Mouse (Mus musculus): ENCODE data around the gene Smarca4.

Smarca4 gene

DNA sequence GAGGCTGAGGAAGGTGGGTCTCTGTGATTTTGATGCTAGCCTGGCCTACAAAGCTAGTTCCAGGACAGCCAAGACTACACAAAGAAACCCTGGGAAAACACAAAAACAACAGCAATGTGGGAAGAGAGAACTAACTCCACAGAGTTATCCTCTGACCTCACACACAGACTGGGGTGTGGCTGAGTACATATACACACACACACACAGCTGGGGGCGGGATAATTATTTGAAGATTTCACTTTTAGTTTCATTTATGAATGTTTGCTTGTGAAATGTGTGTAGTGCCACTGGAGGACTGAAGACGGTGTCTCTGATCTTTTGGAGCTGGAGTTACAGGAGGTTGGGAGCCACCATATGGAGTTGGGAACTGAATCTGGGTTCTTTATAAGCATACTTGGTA lies 14.9 kb upstream of the Smarca4 start:
- no peak for DNase-seq (ENCODE audit: low read depth, low spot score)

DNA sequence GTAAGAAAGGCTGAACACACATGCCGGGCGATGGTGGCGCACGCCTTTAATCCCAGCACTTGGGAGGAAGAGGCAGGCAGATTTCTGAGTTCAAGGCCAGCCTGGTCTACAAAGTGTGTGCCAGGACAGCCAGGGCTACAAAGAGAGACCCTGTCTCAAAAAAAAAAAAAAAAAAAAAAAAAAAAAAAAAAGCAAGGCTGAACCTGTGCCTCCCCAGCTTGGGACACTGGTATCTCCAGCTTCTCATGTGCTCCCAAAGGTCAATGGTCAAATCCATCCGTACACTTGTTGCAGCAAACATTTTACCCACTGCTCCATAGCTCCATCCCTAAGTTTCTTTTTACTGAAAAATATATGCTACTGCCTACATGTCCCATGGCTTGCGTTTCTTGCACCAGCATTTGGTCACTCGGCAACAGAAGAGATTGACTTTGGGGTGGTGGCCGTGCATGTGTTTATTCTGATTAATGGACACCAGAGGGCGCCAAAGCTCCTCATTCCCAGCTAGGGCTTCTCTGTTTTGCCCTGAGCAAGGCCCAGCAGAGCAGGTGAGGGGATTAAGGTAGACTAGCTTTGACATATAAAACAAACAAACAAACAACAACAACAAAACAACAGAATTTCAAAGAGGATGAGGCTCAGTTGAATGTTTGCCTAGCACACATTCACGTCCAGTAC lies 14.1 kb upstream of the Smarca4 start:
- peak; percentile 91 for DNase-seq (ENCODE audit: low read depth, low spot score)

DNA sequence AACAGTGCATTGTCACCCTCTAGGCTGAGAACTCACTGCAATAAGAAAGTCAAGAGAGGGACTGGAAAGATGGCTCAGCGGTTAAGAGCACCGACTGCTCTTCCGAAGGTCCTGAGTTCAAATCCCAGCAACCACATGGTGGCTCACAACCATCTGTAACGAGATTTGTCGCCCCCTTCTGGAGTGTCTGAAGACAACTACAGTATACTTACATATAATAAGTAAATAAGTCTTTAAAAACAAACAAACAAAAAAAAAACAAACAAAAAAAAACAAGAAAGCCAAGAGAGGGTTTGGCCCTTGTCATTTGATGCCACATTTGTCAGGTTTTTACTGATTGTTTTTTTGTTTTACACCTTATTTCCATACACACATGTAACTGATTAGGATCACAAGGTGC lies 11.8 kb upstream of the Smarca4 start:
- no peak for DNase-seq (ENCODE audit: low read depth, low spot score)

DNA sequence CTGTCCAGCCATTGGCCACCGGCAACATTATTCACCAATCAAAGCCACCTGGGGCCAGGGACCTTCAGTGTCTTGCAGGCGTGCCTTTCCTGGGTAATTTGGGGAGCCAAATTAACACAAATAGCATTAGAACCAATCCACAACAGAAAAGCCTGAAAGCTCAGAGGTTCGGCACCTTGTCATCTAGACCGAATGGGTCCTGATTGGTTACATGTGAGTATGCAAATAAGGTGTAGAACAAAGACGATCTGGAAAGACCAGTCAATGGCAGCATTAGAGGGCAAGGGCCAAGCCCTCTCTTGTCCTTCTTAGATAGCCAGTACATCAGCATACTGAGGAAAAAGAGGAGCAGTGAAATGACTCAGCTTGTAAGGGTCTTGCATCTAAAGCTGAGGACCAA lies 10.1 kb upstream of the Smarca4 start:
- peak; percentile 68 for DNase-seq (ENCODE audit: low read depth, low spot score)

DNA sequence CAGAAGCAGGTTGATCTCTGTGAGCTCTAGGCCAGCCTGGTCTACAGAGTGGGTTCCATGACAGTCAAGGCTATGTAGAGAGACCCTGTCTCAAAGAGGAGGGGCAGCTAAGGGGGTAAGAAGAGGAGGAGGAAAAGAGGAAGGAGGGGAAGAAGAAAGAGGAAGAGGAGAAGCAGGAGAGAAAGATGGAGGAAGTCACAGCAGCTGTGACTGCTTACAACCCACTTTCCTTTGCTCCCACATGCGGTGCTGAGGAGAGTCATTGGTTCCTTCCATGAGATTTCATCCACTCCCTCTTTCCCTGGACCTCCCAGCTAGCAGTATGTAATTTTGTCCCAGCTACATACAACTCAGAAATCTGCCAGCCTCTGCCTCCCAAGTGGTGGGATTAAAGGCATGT lies 9.3 kb upstream of the Smarca4 start:
- no peak for DNase-seq (ENCODE audit: low read depth, low spot score)

DNA sequence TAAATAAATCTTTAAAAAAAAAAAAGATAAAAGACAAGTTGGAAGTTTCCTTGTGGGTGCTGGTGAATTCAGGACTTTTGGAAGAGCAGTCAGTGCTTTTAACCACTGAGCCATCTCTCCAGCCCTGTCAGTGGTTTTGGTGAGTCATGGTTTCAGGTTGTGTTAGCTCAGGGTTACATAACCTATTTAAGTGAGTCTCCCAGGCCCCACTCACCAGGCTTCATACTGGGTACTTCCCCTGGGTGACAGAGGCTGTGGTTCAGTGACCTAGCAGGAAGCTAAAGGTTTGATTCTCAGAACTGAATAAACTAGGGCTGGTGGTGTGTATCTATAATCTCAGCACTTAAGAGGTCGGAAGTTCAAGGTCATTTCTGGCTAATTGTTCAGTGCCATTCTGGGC lies 6.1 kb upstream of the Smarca4 start:
- DNase-seq (ENCODE audit: low read depth, low spot score), result no peak

DNA sequence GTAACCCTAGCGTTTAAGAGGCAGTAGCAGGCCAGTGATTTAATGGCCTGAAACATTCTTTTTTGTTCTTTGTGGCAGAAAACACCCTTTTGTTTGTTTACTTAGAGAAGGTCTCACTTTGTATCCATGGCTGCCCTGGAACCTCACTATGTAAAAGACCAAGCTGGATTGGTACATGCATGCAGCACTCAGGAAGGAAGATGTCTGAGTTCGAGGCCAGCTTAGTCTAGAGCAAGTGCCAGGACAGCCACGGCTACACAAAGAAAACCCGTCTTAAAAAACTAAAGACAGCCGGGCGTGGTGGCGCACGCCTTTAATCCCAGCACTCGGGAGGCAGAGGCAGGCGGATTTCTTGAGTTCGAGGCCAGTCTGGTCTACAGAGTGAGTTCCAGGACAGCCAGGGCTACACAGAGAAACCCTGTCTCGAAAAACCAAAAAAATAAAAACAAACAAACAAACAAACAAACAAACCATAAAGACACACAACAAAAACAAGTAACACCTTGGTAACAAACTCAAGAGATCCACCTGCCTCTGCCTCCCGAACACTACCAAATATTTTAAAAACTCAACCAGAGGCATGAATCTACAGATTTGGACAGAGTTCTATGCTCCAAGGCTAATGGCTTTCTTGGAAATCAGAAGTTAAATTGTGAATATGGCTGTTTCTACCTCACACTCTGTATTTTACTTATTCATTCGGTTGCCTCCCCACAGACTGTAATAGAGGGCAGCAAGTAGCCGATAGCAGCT lies 929 bp upstream of the Smarca4 start:
- peak; percentile 53 for DNase-seq (ENCODE audit: low read depth, low spot score)

DNA sequence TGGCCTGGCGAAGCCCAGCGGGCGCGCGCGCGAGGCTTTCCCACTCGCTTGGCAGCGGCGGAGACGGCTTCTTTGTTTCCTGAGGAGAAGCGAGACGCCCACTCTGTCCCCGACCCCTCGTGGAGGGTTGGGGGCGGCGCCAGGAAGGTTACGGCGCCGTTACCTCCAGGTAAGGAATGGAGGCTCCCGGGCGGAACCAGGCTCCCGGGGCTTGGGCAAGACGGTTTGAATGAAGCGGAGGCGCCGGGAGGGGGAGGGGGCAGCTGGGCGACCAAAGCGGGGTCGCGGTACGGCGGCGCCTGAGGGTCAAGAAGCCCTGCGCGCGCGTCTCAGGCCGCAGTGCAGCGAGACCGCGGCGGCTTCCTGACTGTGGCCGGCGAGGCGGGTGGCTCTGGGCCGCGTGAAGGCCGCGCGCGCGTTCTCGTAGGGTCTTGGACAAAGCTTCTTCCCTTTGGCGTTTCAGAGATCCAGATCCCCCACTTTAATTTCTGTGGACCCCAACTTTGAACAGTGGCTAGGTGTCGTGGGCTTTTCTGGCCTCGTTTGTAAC lies 338 bp downstream of the Smarca4 start:
- DNase-seq (ENCODE audit: low read depth, low spot score), result peak; percentile 96

DNA sequence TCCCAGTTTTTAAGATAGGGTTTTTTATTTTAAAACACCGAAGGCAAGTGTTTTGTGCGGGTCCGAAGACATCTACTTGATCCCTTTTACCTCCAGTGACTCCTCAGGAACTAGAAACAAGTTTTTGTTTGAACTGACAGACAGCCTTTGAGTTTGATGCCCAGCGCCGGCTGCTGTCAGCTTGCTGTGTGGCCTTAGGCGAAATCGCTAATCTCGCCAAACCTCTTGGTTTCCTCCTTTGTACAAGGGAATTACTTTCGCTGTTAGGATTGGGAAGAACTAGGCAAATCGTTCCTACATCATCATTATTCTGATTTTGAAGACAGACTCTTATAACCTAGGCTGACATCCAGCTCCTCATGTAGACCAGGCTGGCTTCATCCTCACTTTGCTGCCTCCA lies 1.1 kb downstream of the Smarca4 start:
- no peak for DNase-seq (ENCODE audit: low read depth, low spot score)

DNA sequence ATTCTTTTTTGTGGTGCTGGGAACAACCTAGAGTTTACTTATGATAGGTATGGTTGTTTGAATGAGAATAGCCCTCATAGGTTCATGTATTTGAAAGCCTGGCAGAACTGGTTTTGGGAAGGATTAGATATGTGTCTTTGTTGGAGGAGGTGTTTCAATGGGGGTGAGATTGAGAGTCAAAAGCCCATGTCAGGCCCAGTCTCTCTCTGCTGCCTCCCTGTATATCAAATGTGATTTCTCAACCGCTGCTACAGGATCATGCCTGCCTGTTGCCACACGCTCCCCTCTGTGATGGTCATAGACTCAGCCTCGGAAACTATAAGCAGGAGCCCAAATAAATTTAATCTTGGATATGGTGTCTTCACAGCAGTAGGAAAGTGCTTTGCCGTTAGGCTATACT lies 4.3 kb downstream of the Smarca4 start:
- no peak for DNase-seq (ENCODE audit: low read depth, low spot score)

DNA sequence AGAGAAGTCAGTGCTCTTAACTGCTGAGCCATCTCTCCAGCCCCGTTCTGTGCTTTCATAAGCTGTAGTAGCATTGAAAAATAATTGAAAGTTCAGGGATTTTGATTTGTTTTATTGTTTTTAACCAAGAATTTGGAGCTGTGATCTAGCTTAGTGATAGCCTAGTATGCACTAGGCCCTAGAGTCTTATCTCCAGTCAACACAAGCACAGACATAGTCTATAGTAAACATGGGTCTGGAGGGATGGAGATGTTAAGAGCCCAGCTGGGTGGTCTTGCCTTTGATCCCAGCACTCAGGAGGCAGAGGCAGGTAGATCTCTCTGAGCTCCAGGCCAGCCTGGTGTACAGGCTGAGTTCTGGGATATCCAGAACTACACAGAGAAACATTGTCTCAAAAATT lies 6.7 kb downstream of the Smarca4 start:
- DNase-seq (ENCODE audit: low read depth, low spot score), result no peak

DNA sequence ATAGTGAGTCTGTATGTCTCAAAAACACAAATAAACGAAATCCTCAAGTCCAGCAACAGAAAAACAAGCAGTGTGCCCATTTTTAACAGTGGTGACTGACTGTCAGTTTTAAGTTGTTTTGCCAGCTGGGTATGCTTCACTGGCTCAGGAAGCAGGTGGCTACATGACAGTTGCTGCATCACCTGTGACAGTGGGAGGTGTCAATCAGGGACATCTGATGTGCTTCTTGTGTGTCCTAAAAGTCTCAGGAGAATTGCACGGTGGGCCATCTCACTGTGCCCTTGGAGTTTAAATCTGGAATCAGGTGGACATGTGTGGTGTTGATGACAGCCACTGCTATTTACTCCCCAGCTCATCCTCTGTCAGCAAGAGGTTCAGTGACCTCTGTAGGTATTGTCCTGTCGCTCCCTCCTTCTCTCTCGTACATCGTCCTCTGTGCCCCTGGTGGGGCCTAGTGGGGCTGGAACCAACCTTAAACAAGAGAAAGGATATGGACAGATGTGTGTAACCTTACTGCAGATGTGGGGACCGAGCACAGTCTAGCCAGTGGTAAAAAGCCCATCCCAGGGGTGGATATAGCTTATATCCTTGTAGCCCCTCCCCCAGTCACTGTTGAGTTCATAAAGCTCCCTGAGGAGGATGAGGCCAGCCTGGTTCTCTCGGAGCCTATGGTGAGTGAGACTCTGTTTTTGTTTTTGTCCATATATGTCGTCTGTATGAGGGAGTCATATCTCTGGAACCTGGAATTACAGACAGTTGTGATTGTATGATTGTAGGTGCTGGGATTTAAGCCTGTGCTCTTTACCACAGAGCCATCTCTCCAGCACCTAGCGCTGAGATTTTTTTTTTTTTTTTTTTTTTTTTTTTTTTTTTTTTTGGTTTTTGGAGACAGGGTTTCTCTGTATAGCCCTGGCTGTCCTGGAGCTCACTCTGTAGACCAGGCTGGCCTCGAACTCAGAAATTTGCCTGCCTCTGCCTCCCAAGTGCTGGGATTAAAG lies 9.7 kb downstream of the Smarca4 start:
- no peak for DNase-seq (ENCODE audit: low read depth, low spot score)

DNA sequence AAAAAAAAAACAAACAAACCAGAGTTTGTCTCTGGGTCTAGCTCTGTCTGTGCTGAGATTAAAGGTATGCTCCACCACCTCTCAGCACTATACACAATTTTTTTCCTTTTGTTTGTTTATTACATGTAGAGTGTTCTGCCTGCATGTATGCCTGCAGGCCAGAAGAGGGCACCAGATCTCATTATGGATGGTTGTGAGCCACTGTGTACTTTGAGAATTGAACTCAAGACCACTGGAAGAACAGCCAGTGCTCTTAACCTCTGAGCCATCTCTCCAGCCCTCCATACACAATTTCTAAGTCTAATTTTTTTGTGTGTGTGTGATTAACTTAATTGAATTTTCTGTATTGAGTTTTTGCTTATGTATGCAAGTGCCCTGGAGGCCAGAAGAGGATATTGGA lies 10.6 kb downstream of the Smarca4 start:
- DNase-seq (ENCODE audit: low read depth, low spot score), result peak; percentile 66

DNA sequence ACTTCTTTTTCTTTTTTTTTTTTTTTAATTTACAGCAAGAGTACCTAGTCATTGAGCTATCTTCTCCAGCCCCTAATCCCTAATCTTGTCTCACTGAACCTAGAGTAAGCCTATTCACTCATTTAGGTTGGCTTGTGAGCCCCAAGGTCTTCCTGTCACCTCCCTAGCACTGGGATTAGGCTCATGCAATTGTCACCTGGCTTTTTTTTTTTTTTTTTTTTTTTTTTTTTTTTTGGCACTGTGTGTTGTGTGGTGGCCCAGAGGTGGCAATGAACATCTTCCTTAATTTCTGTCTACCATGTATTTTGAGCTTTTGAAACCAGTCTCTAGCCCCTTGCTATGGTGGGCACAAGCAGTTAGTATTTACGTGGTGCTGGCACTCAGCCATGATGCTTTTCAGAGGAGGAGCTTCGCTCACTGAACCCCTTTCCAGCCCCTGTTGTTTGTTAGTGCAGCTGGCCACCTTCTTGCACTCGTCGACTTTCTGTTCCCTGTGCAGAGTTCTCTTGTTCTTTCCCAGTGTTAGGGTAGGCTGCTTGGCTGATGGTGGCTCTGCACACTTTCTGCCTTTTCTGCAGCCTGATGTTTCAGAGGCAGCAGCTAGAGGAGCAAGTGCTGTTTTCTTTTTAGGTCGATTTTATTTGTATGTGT lies 11.3 kb downstream of the Smarca4 start:
- DNase-seq (ENCODE audit: low read depth, low spot score), result no peak

DNA sequence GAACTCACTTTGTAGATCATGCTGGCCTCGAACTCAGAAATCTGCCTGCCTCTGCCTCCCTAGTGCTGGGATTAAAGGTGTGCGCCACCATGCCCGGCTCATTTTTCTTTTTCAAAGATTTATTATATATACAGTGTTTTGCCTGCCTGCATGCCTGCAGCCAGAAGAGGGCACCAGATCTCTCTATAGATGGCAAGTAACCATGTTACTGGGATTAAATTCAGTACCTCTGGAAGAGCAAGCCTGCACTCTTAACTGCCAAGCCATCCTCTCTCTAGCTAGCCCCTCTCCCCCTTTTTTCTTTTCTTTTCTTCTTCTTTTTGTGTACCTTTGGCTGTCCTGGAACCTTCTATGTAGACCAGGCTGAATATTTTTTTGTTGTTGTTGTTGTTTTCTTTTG lies 14.7 kb downstream of the Smarca4 start:
- DNase-seq (ENCODE audit: low read depth, low spot score), result peak; percentile 73

DNA sequence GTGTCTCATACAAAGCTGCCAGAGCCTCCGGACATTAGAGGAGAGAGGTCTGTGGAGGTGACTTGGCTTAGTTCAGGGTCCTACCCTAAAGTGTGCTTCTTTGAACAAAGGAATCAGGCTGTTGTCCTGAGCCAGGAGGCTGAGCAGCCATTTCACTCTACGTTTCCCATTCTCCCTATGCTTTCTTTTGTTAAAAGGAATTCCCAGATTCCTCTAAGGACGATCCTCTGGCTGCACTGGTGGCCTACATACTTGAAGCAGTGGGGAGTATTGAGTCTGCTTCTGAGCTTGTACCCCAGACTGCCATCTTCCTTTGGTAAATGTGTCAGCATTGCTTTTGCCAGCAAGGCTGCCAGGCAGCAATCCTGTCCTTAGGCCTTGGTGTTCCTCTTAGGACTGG lies 17.1 kb downstream of the Smarca4 start:
- peak; percentile 30 for DNase-seq (ENCODE audit: low read depth, low spot score)

DNA sequence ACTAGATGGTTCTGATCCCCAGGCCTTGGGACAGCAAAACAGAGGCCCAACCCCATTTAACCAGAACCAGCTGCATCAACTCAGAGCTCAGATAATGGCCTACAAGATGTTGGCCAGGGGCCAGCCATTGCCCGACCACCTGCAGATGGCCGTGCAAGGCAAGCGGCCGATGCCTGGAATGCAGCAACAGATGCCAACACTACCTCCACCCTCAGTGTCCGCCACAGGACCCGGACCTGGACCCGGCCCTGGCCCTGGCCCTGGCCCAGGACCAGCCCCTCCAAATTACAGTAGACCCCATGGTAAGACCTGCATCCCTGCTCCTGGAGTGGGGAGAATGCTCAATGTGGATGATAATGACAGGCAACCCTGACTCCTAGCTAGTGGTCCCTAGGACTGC lies 19.7 kb downstream of the Smarca4 start:
- no peak for DNase-seq (ENCODE audit: low read depth, low spot score)

DNA sequence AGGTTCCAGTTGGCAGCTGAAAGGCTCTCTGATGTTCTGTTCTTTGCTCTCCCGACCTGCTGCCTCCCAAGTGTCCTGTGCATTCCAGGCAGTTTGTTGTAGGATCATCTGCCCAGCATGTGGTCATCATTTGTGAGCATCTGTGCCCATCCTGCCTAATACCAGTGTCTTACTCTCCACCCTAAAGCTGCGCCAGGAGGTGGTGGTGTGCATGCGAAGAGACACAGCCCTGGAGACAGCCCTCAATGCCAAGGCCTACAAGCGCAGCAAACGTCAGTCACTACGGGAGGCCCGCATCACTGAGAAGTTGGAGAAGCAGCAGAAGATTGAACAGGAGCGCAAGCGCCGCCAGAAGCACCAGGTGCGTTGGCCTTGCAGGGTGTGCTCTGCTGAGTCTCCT lies 23.1 kb downstream of the Smarca4 start:
- no peak for DNase-seq (ENCODE audit: low read depth, low spot score)

DNA sequence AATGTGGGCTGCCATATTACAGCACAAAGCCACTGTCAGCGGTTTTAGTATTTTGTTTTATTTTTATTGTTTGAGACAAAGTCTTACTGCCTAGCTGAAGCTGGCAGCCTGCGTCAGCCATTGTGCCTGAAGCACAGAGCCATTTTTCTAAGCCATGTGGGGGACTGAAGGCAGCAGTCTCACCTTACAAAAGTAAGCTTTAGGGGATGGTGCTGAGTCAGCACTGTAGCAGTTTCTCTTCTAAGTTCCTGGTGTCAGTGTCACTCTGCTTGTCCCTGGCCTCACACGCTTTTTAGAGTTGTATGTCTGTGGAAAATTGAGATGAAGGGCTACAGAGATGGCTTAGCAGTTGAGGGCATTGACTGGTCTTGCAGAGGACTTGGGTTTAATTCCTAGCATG lies 30.4 kb downstream of the Smarca4 start:
- no peak for DNase-seq (ENCODE audit: low read depth, low spot score)

DNA sequence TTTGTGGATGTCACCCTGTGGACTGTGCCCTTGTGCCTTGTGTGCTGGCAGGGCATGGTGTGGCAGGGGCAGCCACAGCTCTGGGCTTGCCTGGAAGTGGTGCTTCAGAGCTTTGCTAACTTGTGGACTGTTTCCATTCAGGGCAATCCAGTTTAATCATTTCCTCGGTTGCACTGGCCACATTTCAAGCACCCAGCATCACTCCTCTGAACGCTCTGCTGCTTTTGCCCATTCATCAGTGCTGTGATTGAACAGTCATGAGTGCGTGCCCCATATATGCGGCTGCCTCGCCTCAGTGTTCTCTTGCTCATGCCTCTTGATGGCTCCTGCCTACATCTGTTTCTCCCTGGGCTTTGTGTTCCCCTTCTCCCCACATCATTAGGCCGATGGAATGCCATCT lies 31.8 kb downstream of the Smarca4 start:
- DNase-seq (ENCODE audit: low read depth, low spot score), result no peak

DNA sequence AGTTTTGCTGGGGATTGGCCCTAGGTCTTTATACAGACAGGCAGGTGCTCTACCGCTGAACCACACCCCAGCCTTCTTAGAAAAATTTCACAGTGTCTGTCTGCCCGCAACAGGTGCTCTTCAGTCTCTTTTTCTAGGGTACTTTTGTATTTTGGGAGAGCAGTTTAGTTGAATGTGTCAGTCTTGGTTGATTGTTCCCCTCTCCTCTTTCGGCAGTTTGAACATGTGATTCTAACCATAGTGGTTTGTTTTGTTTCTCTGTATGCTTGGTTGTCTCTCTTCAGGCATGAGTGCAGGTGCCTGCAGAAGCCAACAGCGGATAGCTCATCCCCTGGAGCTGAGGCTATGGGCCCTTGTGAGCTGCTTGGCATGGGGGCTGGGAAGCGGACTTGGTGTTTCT lies 36.3 kb downstream of the Smarca4 start:
- DNase-seq (ENCODE audit: low read depth, low spot score), result no peak
